Mouse (Mus musculus) Patski (cell line): ENCODE results near the gene Sae1. TPM values are rescaled to one million over a fixed set of nuclear protein-coding genes. Genes with fewer than 3 reads are reported as not detected.
"Not testable (repeated sequence)": the region's sequence is repeated elsewhere in the genome, so short reads cannot be mapped to it uniquely, and the experiment has no call there.

Source experiments
- ATAC-seq: fragments of 100-300 bp; one replicate; pipeline ENCODE4 v1.8.0; 2021
- CTCF ChIA-PET: fragments of 350-600 bp; sonication (Branson Sonifier 250); formaldehyde crosslinking; loops from one replicate; lab custom pipeline; 2022; ENCODE audit warnings: inconsistent platforms; lab: Charles Lee
- POLR2A ChIA-PET: fragments of 350-600 bp; sonication (Branson Sonifier 250); formaldehyde crosslinking; loops from one replicate; lab custom pipeline; 2022; ENCODE audit warnings: antibody characterized with exemption, inconsistent platforms; lab: Charles Lee
- DNase-seq: peaks from one replicate; pipeline ENCODE4 v3.0.0-alpha.2; 2011; ENCODE audit warnings: low read depth, low spot score
- H3K27me3 ChIP-seq: fragments of 371-371 bp; one replicate; pipeline ENCODE4 v1.5.1; 2021
- CTCF ChIP-seq: fragments of 100-300 bp; IDR thresholded peaks from one replicate; pipeline ENCODE4 v1.5.1; 2021
- in situ Hi-C: fragments of 300-500 bp; cut with MboI; formaldehyde crosslinking; loops from 3 replicates; pipeline ENCODE4 v1.11.1; 2018; ENCODE audit warnings: low pct_unique_long_range_greater_than_20kb, mixed read lengths
- polyA plus RNA-seq: library from polyadenylated mRNA; unstranded; gene quantifications from one replicate; pipeline ENCODE4 v1.2.3, GENCODE M21; 2021

The Sae1 gene
- polyA plus RNA-seq, 1 experiment from 2014 or later = 244 TPM

GRCm38 (mm10) chr7:16397465-16397864, 9.9 kb upstream of the Sae1 start:
- in situ Hi-C loops = loop anchor here (5.0 kb wide), 3 partner anchors 35 to 220 kb away; no protein-coding TSS in a partner anchor
- H3K27me3 ChIP-seq = no peaks in the 10 kb centered on the region
- POLR2A ChIA-PET = interaction anchor here (0.6 kb wide), 1 partner anchor 49 kb away, joined by 3 read pairs; no protein-coding TSS in a partner anchor
- CTCF ChIA-PET = interaction anchor here (1.5 to 6.0 kb wide), 3 partner anchors 28 to 65 kb away, joined by 7 to 56 read pairs (median 23); no protein-coding TSS in a partner anchor
- ATAC-seq (no peak), DNase-seq (no peak)
- no peak for TF ChIP-seq CTCF

GRCm38 (mm10) chr7:16395944-16396343, 8.3 kb upstream of the Sae1 start:
- in situ Hi-C loops = loop anchor here (5.0 kb wide), 3 partner anchors 36 to 221 kb away; no protein-coding TSS in a partner anchor
- ATAC-seq = no peak
- no peaks in the 10 kb centered on the region for H3K27me3 ChIP-seq
- CTCF ChIA-PET = interaction anchor here (0.6 to 6.0 kb wide), 13 partner anchors 9 to 101 kb away, joined by 3 to 56 read pairs (median 4); no protein-coding TSS in a partner anchor
- TF ChIP-seq CTCF = no peak
- DNase-seq = no peak
- POLR2A ChIA-PET = interaction anchor here (0.9 to 1.6 kb wide), 2 partner anchors 24 to 36 kb away, joined by 3 read pairs; no protein-coding TSS in a partner anchor

GRCm38 (mm10) chr7:16392923-16393322, 5.3 kb upstream of the Sae1 start:
- TF ChIP-seq CTCF = no peak
- ChIA-PET CTCF (interaction anchor here (1.4 kb wide), 1 partner anchor 33 kb away, joined by 3 read pairs; no protein-coding TSS in a partner anchor), POLR2A (no interaction called here)
- no peaks in the 10 kb centered on the region for H3K27me3 ChIP-seq
- in situ Hi-C loops = no loop called here
- DNase-seq (no peak), ATAC-seq (no peak)

GRCm38 (mm10) chr7:16389942-16390341, 2.3 kb upstream of the Sae1 start:
- in situ Hi-C loops, DNase-seq, H3K27me3 ChIP-seq, ATAC-seq, POLR2A ChIA-PET: not testable (repeated sequence)
- CTCF ChIA-PET = interaction anchor here (1.3 to 2.6 kb wide), 3 partner anchors 13 to 95 kb away, joined by 3 to 8 read pairs (median 4); no protein-coding TSS in a partner anchor

GRCm38 (mm10) chr7:16376505-16376904, 11.1 kb downstream of the Sae1 start:
- CTCF ChIA-PET = interaction anchor here (0.8 to 2.2 kb wide), 8 partner anchors 8 to 82 kb away, joined by 3 to 13 read pairs (median 8); partner anchors contain the start of gene Sae1
- POLR2A ChIA-PET = no interaction called here
- in situ Hi-C loops = no loop called here
- TF ChIP-seq CTCF = peak; percentile 73
- ATAC-seq = no peak
- H3K27me3 ChIP-seq = no peaks in the 10 kb centered on the region
- DNase-seq = no peak

- TF ChIP-seq CTCF = no peak
- POLR2A ChIA-PET = interaction anchor here (0.6 to 0.9 kb wide), 2 partner anchors 71 to 77 kb away, joined by 3 read pairs; no protein-coding TSS in a partner anchor
- H3K27me3 ChIP-seq = no peaks in the 10 kb centered on the region
- no peak for ATAC-seq
- DNase-seq = no peak
- in situ Hi-C loops = no loop called here
- CTCF ChIA-PET = interaction anchor here (1.1 to 4.4 kb wide), 3 partner anchors 21 to 81 kb away, joined by 3 to 39 read pairs (median 16); no protein-coding TSS in a partner anchor
These were observed 12.6 kb downstream of the Sae1 start for GRCm38 (mm10) chr7:16374989-16375388.

GRCm38 (mm10) chr7:16373719-16374118, 13.9 kb downstream of the Sae1 start:
- in situ Hi-C loops = no loop called here
- CTCF ChIA-PET = interaction anchor here (0.6 to 4.4 kb wide), 15 partner anchors 9 to 119 kb away, joined by 3 to 39 read pairs (median 3); no protein-coding TSS in a partner anchor
- no peak for DNase-seq
- ATAC-seq = no peak
- POLR2A ChIA-PET = interaction anchor here (0.9 to 1.1 kb wide), 2 partner anchors 63 to 73 kb away, joined by 3 read pairs; no protein-coding TSS in a partner anchor
- no peaks in the 10 kb centered on the region for H3K27me3 ChIP-seq
- peak; percentile 35 for TF ChIP-seq CTCF

- POLR2A ChIA-PET = no interaction called here
- in situ Hi-C loops = no loop called here
- H3K27me3 ChIP-seq = no peaks in the 10 kb centered on the region
- CTCF ChIA-PET = no interaction called here
- DNase-seq (no peak), ATAC-seq (no peak)
- no peak for TF ChIP-seq CTCF
These were observed 17.0 kb downstream of the Sae1 start for GRCm38 (mm10) chr7:16370596-16370995.

GRCm38 (mm10) chr7:16368835-16369234, 18.8 kb downstream of the Sae1 start:
- POLR2A ChIA-PET = interaction anchor here (0.5 to 0.8 kb wide), 2 partner anchors 13 to 61 kb away, joined by 3 to 4 read pairs; no protein-coding TSS in a partner anchor
- DNase-seq = no peak

GRCm38 (mm10) chr7:16366669-16367068, 20.9 kb downstream of the Sae1 start:
- no peak for TF ChIP-seq CTCF
- CTCF ChIA-PET = interaction anchor here (1.3 to 5.7 kb wide), 8 partner anchors 10 to 72 kb away, joined by 3 to 32 read pairs (median 7); no protein-coding TSS in a partner anchor
- H3K27me3 ChIP-seq = no peaks in the 10 kb centered on the region
- DNase-seq (no peak), ATAC-seq (no peak)
- POLR2A ChIA-PET = interaction anchor here (0.5 to 1.1 kb wide), 2 partner anchors 40 to 268 kb away, joined by 4 read pairs; partner anchors contain the start of gene Napa
- in situ Hi-C loops = loop anchor here (5.0 kb wide), 1 partner anchor 39 kb away; no protein-coding TSS in a partner anchor

More at GRCm38 (mm10) chr7:16368835-16369234, 18.8 kb downstream of the Sae1 start:
- TF ChIP-seq CTCF = no peak
- in situ Hi-C loops = loop anchor here (5.0 kb wide), 1 partner anchor 42 kb away; no protein-coding TSS in a partner anchor
- ATAC-seq = no peak
- H3K27me3 ChIP-seq = no peaks in the 10 kb centered on the region
- CTCF ChIA-PET = interaction anchor here (0.8 to 3.1 kb wide), 3 partner anchors 8 to 14 kb away, joined by 3 to 11 read pairs (median 5); no protein-coding TSS in a partner anchor
